Mouse (Mus musculus): ENCODE results near the gene Gm49361. TPM values are rescaled to one million over a fixed set of nuclear protein-coding genes. Genes with fewer than 3 reads are reported as not detected.

Gene Gm49361
- total and polyA plus RNA-seq, 3 experiments, result not detected

DNA sequence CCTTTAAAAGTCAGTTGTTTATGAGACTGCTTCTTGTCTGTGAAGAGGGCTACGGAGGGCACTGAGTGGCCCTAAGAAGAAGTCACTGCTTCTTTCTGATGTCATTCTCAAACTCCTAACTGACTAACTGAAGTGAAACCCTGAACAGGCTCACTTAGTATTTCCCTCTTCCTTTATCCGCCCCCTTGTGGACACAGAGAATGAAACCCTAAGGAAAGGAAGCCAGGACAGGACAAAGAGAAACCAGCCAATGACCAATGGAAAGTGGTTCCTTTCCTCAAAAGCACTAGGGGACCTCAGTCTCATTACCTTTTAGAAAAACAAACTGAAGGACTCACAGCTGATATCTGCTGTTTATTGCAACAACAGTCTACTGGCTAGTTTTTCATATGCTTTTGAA is 126.4 kb downstream of the Gm49361 start:
- DNase-seq (ENCODE audit: extremely low read depth), result peak; percentile 82
- Histone ChIP-seq H3K4me3 (replicated peaks in 1 of 3; ENCODE audit: low read depth in 2 of 3, low read length in 2 of 3, poor library complexity in 1 of 3) (no peak overlapping the region), H3K4me2 (ENCODE audit: insufficient read depth, low read depth, poor library complexity, severe bottlenecking) (no peak overlapping the region), H3K9ac (ENCODE audit: insufficient read depth, low read depth) (no peak overlapping the region), H3K27me3 (replicated peaks) (no peaks in the 10 kb centered on the region), H3K79me2 (replicated peaks; ENCODE audit: control insufficient read depth, extremely low read depth, insufficient read depth, poor library complexity, severe bottlenecking) (no peaks in the 10 kb centered on the region; the same call in 1 of the 2 replicates), H3K36me3 (replicated peaks in 1 of 2; ENCODE audit: control insufficient read depth in 1 of 2, insufficient read depth in 1 of 2, low read length in 1 of 2) (peaks cover 30 to 62% of the 10 kb centered on the region in 2 experiments), H3K4me1 (ENCODE audit: control insufficient read depth in 1 of 2, insufficient read depth in 2 of 2) (peaks cover 0 to 42% of the 10 kb centered on the region in 2 experiments; a peak in 2 of 4 replicates), H3K27ac (ENCODE audit: insufficient read depth, low read depth) (no peak overlapping the region), H3K9me3 (replicated peaks; ENCODE audit: low read length) (no peaks in the 10 kb centered on the region)
- dilution Hi-C loops (cut with MboI; ENCODE audit: extremely low pct_ligation_motif_present, extremely low pct_unique_long_range_greater_than_20kb, low sequenced_read_pairs), result no loop called here
- in situ Hi-C loops (cut with MboI; ENCODE audit: low pct_ligation_motif_present, low pct_unique_long_range_greater_than_20kb, low sequenced_read_pairs), result no loop called here
- TF ChIP-seq CTCF (conservative IDR thresholded peaks at IDR 0.05 in 1 of 2, IDR thresholded peaks at IDR 0.05 in 1 of 2; ENCODE audit: low read depth in 2 of 2, low read length in 2 of 2) (peak; percentile 63 to 75), ELF1 (IDR thresholded peaks at IDR 0.05; ENCODE audit: low read depth, low read length) (0 out of 2 replicates have a peak, but pooled peaks have one; percentile 37), POLR2A (IDR thresholded peaks at IDR 0.05; ENCODE audit: low read depth, low read length) (no peak), SMC3 (IDR thresholded peaks at IDR 0.05; ENCODE audit: low read depth, low read length) (peak; percentile 65), JUND (conservative IDR thresholded peaks at IDR 0.05; ENCODE audit: low read depth, low read length) (no peak), RAD21 (IDR thresholded peaks at IDR 0.05; ENCODE audit: low read depth, low read length) (peak; percentile 34)

DNA sequence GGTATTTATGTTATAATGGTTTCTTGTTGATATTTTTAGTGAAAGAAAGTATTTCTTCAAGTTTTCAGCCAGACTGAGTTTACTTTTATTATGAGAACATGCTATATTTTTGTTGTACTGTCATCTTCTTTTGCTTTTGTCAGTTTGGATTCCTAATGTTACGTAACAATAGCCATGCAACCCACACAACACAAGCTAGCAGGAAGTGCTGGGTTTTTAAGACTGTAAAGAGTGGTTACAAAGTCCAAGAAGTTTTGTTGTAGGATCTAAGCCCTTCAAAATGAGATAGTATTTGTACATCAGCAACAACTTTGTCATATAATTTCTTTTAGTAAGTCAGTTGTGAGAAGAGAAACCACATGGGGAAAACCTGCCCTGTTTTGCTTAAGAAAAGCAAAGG is 128.2 kb downstream of the Gm49361 start:
- dilution Hi-C loops (cut with MboI; ENCODE audit: extremely low pct_ligation_motif_present, extremely low pct_unique_long_range_greater_than_20kb, low sequenced_read_pairs), result no loop called here
- H3K36me3 ChIP-seq (replicated peaks in 1 of 2; ENCODE audit: control insufficient read depth in 1 of 2, insufficient read depth in 1 of 2, low read length in 1 of 2), result peaks cover 19 to 47% of the 10 kb centered on the region in 2 experiments
- TF ChIP-seq MXI1 (IDR thresholded peaks at IDR 0.05; ENCODE audit: low read depth, low read length) (no peak), BHLHE40 (IDR thresholded peaks at IDR 0.05; ENCODE audit: low read depth, low read length) (no peak), MYC (IDR thresholded peaks at IDR 0.05; ENCODE audit: low read depth, low read length) (no peak), SIN3A (IDR thresholded peaks at IDR 0.05; ENCODE audit: low read length) (no peak), RAD21 (IDR thresholded peaks at IDR 0.05; ENCODE audit: low read depth, low read length) (no peak), PAX5 (IDR thresholded peaks at IDR 0.05; ENCODE audit: low read length) (no peak), ZNF384 (IDR thresholded peaks at IDR 0.05; ENCODE audit: low read depth, low read length) (no peak)

DNA sequence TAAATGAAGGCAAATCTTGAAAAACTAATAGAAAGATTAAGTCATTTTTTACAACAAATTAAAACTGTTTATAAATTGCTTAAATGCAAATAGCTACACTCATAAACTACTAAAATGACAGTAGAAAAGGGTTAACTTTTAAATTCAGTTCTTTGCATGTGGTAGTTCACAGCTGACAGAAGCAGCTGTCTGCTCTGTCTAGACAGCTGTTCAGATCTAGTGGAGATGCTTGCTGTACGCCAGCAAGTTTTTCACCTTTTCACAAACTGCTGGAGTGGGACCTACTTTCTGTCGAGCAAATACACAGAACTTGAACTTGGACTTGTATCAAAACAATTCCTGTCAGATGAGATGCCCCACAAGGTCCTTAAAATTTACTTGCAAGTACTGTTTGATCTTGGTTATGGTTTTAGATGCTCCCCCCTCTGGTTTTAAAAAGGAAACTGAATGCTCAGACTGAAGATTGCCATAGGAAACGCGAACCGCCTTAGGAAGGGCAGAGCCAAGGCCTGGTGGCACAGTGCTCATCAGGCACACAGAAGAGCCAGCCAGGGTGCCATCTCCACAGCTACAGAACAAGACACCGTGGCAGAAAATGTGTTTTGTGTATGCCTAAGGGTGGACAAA is 129.5 kb downstream of the Gm49361 start:
- H3K9ac ChIP-seq (ENCODE audit: insufficient read depth, low read depth), result no peak overlapping the region
- no peak overlapping the region for H3K4me2 ChIP-seq (ENCODE audit: insufficient read depth, low read depth, poor library complexity, severe bottlenecking)
- no peak overlapping the region for H3K4me3 ChIP-seq (replicated peaks in 1 of 3; ENCODE audit: low read depth in 2 of 3, low read length in 2 of 3, poor library complexity in 1 of 3)
- in situ Hi-C loops (cut with MboI; ENCODE audit: low pct_ligation_motif_present, low pct_unique_long_range_greater_than_20kb, low sequenced_read_pairs) (no loop called here), dilution Hi-C loops (cut with MboI; ENCODE audit: extremely low pct_ligation_motif_present, extremely low pct_unique_long_range_greater_than_20kb, low sequenced_read_pairs) (no loop called here)
- no peak for TF ChIP-seq USF2 (conservative IDR thresholded peaks at IDR 0.05; ENCODE audit: low read depth, low read length)
- TF ChIP-seq MEF2A (IDR thresholded peaks at IDR 0.05; ENCODE audit: borderline replicate concordance, low read depth, low read length), result no peak
- no peak for TF ChIP-seq MXI1 (IDR thresholded peaks at IDR 0.05; ENCODE audit: low read depth, low read length)
- no peak for TF ChIP-seq RAD21 (IDR thresholded peaks at IDR 0.05; ENCODE audit: low read depth, low read length)
- no peak for TF ChIP-seq MAFK (IDR thresholded peaks at IDR 0.05; ENCODE audit: insufficient replicate concordance, low read length)
- no peak for TF ChIP-seq MAX (IDR thresholded peaks at IDR 0.05; ENCODE audit: low read length)
- no peak for TF ChIP-seq ZC3H11A (IDR thresholded peaks at IDR 0.05; ENCODE audit: low read depth, low read length)
- TF ChIP-seq MYC (IDR thresholded peaks at IDR 0.05; ENCODE audit: low read depth, low read length), result no peak
- no peak for TF ChIP-seq ETS1 (conservative IDR thresholded peaks at IDR 0.05; ENCODE audit: low read depth, low read length)
- TF ChIP-seq BHLHE40 (IDR thresholded peaks at IDR 0.05; ENCODE audit: low read depth, low read length), result no peak
- no peak for TF ChIP-seq IRF4 (IDR thresholded peaks at IDR 0.05; ENCODE audit: low read depth, low read length)
- no peak for TF ChIP-seq JUN (IDR thresholded peaks at IDR 0.05; ENCODE audit: insufficient read depth, low read depth, low read length)
- no peak for TF ChIP-seq NRF1 (IDR thresholded peaks at IDR 0.05; ENCODE audit: low read depth, low read length)
- no peak for TF ChIP-seq JUND (conservative IDR thresholded peaks at IDR 0.05; ENCODE audit: low read depth, low read length)
- TF ChIP-seq TBP (conservative IDR thresholded peaks at IDR 0.05; ENCODE audit: low read depth, low read length), result no peak
- TF ChIP-seq CHD1 (IDR thresholded peaks at IDR 0.05; ENCODE audit: low read depth, low read length), result no peak
- TF ChIP-seq MAZ (IDR thresholded peaks at IDR 0.05; ENCODE audit: low read depth, low read length), result no peak
- H3K27me3 ChIP-seq (replicated peaks), result no peaks in the 10 kb centered on the region
- H3K9me3 ChIP-seq (replicated peaks; ENCODE audit: low read length), result no peaks in the 10 kb centered on the region
- peaks cover 14 to 36% of the 10 kb centered on the region in 2 experiments for H3K36me3 ChIP-seq (replicated peaks in 1 of 2; ENCODE audit: control insufficient read depth in 1 of 2, insufficient read depth in 1 of 2, low read length in 1 of 2)
- DNase-seq (ENCODE audit: extremely low read depth), result no peak
- H3K4me1 ChIP-seq (ENCODE audit: control insufficient read depth in 1 of 2, insufficient read depth in 2 of 2), result peaks cover 0 to 71% of the 10 kb centered on the region in 2 experiments; a peak in 3 of 4 replicates
- no peak overlapping the region for H3K27ac ChIP-seq (ENCODE audit: insufficient read depth, low read depth)
- peaks cover 1% of the 10 kb centered on the region for H3K79me2 ChIP-seq (replicated peaks; ENCODE audit: control insufficient read depth, extremely low read depth, insufficient read depth, poor library complexity, severe bottlenecking)

More for the DNA sequence above, 128.2 kb downstream of the Gm49361 start:
- Histone ChIP-seq H3K79me2 (replicated peaks; ENCODE audit: control insufficient read depth, extremely low read depth, insufficient read depth, poor library complexity, severe bottlenecking) (no peaks in the 10 kb centered on the region; the same call in 1 of the 2 replicates), H3K27me3 (replicated peaks) (no peaks in the 10 kb centered on the region), H3K4me1 (ENCODE audit: control insufficient read depth in 1 of 2, insufficient read depth in 2 of 2) (peaks cover 0 to 59% of the 10 kb centered on the region in 2 experiments; a peak in 3 of 4 replicates), H3K4me2 (ENCODE audit: insufficient read depth, low read depth, poor library complexity, severe bottlenecking) (no peak overlapping the region), H3K9ac (ENCODE audit: insufficient read depth, low read depth) (no peak overlapping the region), H3K27ac (ENCODE audit: insufficient read depth, low read depth) (no peak overlapping the region), H3K9me3 (replicated peaks; ENCODE audit: low read length) (no peaks in the 10 kb centered on the region), H3K4me3 (replicated peaks in 1 of 3; ENCODE audit: low read depth in 2 of 3, low read length in 2 of 3, poor library complexity in 1 of 3) (no peak overlapping the region)
- in situ Hi-C loops (cut with MboI; ENCODE audit: low pct_ligation_motif_present, low pct_unique_long_range_greater_than_20kb, low sequenced_read_pairs), result no loop called here
- DNase-seq (ENCODE audit: extremely low read depth), result peak; percentile 27
